Comparison of ENCODE assay signal across 16 mouse cellular contexts in genomic region chr7:110636559-110636958, GRCm38 (mm10). TPM values are rescaled to one million over a fixed set of nuclear protein-coding genes. Genes with fewer than 3 reads are reported as not detected.
"Had no signal": no experiment of that assay in that cellular context is flagged by ENCODE, and none has a peak within 500 bp of the region (broad histone marks: within the 10 kb centered on the region; RNA-seq: fewer than 3 reads in every experiment).

No protein-coding gene starts in this region.

- ATAC-seq: inflammation-experienced regulatory T-cells, adult 6 months had no signal

- H3K4me1 ChIP-seq: liver, embryonic 15.5 days had no signal

- H3K9ac ChIP-seq: hindbrain, embryonic 15.5 days; liver, embryonic 15.5 days; lung, embryonic 14.5 days; neural tube, embryonic 12.5 days had no signal

- H3K36me3 ChIP-seq: hindbrain, embryonic 15.5 days; limb, embryonic 10.5 days; liver, embryonic 15.5 days; midbrain, embryonic 10.5 days; neural tube, embryonic 12.5 days had no signal

- H3K4me3 ChIP-seq: hindbrain, embryonic 15.5 days; layer of hippocampus, adult 2 months; limb, embryonic 10.5 days; liver, embryonic 15.5 days; midbrain, embryonic 10.5 days; neural tube, embryonic 12.5 days had no signal

- H3K9me3 ChIP-seq: hindbrain, embryonic 15.5 days; limb, embryonic 10.5 days; liver, embryonic 15.5 days; midbrain, embryonic 10.5 days; neural tube, embryonic 12.5 days had no signal

- H3K27me3 ChIP-seq: neural tube, embryonic 12.5 days had no signal

- H3K4me2 ChIP-seq: hindbrain, embryonic 15.5 days; liver, embryonic 11.5 days; liver, embryonic 15.5 days; lung, embryonic 14.5 days; neural tube, embryonic 12.5 days had no signal

- DNase-seq: lung, embryonic 14.5 days; lung, postnatal 10 days; lung, postnatal 4 days; midbrain, embryonic 14.5 days; retina, postnatal 1 day; right cerebral cortex, postnatal 4 days; spleen, adult 18-20 months; thymus, postnatal 36 days had no signal

- H3K27ac ChIP-seq: hindbrain, embryonic 15.5 days; layer of hippocampus, adult 2 months; limb, embryonic 10.5 days; liver, embryonic 15.5 days; midbrain, embryonic 10.5 days; neural tube, embryonic 12.5 days had no signal

RNA-seq across cellular contexts. Expression of gene Adm, which starts 9.1 kb away (rescaled TPM):
- polyA plus RNA-seq: inflammation-experienced regulatory T-cells, adult 6 months had no signal
